Mouse (Mus musculus): ENCODE data around the gene Fmo5.
A peak's percentile ranks its signal among the peaks of the same experiment; 100 is the strongest.

The Fmo5 gene

DNA sequence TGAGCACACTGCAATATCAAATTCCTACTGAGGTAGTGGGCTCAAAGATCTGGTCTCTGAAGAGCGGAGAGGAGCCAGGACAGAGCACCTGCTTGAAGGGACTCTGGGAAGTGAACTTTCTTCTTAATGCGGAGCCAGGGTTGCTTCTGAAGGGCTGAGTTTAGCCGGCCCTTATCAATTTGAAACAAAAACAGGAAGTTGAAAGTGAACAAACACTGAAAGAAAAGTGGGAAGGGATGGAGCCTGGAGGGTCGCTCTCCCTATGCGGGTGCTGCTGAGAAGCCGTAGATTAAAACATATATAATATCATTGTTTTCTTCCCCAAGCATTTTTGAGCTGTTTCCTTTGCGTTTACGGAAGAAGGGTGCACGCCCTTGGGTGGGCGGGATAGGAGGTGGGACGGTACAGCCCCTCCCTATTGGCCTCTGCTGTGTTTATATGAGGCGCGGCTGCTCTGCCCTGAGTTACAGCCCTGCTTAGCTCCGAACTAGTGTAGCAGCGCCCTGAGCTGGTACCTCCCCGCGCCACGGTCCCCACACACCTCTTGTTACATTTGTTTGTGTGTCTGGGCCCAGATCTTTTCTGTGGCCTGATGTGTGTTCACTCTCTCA is at the start of gene Fmo5:
Gene Fmo5 (plus strand): TSS at position 414 of the 611 bp plus-strand sequence.
- peak; percentile 84 for DNase-seq

DNA sequence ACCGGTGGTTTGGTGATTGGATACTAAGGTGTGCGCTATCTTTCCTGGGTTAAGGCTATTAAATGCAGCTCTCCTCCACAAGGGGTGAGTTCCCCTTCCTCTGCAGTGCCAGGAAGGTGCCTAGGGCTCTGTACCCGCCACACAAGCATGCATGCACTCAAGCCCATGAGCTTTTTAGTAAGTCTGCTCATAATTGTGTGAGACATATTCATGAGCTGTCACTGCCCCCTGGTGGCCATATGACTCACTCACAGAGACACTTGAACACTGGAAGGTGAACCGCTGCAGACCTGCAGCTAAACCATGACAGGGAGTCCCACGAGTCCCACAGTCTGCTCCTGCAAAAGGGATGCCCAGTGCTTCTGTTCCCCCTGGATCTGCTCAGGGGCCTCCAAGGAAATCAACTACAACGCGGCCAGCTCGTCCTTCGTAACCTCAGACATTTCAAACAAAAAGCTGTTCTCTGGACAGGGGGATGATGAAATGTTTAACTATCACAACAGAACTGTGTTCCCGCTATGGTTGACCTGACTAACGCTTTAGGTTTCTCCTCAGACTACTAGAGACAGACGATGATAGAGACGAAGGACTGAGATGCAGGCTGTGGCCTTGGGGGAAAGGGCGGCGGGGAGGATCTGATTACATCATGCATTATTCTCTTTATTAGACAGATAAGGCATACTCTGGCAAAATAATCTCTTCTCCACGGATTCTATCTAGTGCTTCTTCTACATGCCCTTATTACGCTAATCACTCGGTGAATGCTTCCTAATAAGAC is 43.0 kb upstream of the Fmo5 start:
- DNase-seq, result peak; percentile 73

DNA sequence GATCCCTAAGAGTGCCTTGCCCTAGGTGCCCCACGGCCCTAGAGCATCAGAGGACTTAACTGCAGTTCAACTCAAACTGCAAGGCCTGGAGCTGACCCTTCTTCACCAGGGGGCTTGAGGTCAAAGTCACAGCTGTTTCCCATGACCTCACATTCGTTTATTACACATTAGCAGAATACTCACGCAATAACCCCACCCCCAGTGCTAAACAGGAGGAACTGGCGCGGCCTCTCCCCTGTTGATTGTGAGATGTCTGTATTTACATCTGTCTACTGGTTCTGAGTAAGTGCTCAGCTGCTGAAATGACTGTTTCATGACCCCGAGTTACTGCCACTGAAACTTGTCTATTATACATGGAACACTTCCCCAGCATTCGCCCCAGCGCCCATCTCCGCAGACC is 40.9 kb upstream of the Fmo5 start:
- DNase-seq, result no peak

DNA sequence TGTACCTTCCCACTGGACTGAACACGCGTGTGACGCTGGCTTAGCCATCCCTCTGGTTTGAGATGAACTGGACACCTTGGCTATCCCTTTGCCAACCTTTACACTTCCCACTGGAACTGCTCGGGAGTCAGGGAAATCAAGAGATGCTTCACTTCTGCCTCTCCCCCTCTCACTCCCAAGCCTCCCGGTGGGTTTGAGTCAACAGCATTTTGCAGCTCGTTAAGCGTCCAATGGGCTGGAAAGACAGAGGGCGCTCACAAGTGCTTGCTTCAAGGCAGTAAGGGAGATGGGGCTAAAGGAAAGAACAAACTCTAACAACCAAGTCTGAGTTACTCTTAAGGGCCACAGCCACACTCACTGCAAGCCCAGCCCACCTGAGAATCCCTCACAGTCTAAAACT is 37.9 kb upstream of the Fmo5 start:
- DNase-seq, result no peak

DNA sequence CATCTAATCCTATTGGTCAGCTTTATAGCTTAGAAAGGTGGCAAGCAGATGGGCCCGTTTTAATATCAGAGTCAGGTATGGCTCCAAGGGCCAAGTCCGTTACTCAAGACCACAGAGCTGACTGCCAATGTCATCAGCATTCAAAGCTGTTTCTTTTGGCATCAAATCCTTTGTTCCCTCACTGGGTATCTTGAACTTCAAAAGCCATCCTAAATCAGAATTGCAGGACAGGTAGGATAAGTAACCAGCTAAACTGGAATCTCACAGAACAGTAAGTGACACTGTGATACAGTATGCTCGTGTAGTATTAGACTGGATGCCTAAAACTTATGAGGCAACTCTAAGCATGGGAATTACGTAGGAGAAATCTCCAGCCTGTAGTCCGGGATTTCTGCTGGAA is 35.5 kb upstream of the Fmo5 start:
- no peak for DNase-seq

DNA sequence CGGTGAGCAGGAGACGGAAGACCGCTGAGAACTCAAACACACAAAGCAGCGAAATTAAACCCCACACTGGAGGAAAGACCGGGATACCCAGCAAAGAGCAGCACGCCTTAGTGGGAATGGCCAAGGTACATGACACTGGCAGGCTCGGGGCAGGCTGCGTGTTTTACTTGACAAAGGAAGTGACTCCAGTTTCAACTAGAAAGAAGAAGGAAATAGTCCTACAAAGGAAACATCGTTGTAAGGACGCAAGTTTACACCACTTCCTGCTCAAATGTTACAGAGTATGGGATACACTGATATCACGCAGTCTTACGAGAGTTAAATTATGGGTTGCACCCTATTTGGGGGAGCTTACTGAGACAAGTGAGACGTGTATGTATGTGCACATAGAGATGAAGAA is 34.5 kb upstream of the Fmo5 start:
- no peak for DNase-seq

DNA sequence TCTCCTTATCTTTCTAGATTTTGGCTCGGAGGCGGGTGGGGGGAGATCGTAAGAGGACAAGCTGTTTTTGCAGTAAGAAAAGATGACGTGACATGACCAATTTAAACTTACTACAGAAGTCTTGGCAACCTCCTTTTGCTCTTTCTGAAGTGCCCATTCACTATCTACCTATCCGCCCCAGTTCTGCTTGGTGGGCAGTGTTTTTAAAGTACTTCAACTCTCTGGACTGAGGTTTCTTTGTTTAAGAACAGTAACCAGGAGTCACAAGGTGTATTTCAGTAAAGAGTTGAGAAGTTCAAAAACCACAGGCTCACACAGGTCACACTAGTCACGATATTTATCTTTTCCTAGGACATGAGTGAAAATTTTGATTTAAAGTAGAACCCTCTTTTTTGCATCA is 33.5 kb upstream of the Fmo5 start:
- no peak for DNase-seq

DNA sequence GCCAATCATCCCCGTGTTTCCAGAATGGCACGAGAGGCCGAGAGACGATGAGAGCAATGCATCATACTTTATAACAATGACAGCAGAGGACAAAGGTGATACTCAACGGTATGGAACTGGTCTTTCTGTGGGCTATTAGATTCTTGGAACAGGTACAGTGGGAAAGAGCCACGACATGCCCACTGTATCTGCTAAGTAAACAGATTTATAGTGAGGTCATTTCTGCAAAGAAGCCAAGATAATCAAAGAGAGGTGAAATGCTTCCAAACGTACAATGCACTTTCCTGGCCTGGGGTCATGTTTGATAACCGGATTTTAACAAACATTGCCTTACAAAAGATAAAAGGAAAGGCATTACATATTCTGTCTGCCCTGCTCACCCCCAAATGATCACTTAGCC is 31.8 kb upstream of the Fmo5 start:
- no peak for DNase-seq

DNA sequence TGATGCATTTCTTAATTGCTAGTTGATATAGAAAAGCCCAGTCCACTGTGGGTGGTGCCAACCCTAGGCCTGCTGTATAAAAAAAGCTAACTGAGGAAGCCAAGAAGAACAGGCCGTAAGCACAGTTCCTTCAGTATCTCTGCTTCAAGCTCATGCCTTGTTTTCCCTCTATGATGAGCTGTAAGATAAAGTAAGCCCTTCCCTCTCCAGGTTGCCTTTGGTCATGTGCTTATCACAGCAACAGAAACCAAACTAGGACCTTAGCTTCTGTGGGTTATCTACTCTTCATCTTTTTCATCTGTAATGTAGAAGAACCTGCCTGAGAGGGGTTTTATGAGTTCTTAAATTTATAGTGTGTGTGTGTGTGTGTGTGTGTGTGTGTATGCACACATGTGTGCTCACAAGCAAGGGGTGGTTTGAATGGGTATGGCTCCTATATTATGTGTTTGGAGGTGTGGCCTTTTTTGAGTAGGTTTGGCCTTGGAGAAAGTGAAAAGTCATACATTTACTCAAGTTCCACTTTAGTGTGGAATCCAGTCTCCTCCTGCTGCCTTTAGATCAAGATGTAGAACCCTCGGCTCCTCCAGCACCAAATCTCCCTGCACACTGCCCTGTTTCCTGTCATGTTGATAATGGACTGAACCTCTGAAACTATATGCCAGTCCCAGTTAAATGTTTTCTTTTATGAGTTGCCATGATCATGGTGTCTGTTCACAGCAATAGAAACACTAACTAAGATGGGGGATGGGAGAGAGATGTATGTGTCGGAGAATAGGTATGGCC is 28.4 kb upstream of the Fmo5 start:
- no peak for DNase-seq

DNA sequence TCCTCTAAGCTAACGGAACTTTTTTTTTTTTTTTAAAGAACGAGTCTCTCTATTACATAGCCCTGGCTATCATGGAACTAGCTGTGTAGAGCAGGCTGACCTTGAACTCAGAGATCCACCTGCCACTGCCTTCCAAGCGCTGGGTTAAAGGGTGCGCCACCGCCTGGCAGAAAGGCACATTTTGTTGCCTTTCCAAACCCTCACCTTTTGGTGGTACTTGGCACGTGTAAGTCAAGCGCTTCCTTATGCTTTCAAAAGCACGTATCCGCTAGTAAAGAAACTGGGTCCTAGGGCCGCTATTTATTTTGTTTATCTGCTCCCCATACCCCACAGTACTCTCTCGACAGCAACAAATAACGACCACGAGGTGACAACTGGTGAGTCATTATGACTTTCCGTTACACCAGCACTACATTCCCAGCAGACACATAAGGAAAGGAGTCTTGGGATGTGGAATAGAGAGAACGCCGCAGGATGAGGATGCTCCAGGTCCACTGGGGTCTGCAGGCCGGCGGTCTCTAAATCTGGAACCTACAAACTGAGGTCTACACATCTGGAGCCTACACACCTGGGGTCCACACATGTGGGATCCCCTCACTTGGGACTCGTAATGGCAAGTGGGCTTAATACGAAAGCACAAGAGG is 19.3 kb upstream of the Fmo5 start:
- peak; percentile 80 for DNase-seq

DNA sequence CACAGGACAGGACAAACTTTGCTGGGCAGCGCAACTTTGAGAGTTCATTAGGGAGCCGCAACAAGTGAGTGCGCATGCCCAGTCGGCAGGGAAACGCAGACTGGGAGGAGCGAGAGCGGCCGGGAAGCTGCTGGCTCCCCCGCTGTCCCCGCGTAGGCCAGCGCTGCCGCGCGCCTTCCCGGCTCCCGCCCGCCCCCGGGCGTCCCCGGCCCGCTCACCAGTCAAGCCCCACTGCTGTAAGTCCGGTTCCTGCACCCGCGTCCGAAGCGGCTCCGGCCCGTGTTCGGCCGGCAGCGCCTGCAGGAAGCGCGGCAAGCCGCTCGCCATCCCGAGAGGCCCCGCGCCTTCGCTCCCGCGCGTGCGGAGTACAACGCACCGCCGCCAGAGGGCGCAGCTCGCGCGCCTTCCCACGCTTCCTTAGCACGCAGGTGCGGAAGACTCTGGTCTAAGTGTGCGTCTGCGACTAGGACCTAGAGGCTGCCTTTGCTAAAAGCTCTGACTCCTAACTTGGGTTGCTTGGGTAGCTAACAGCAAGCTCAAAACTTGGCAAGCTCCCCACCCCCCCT is 18.7 kb upstream of the Fmo5 start, which contains the start of gene Chd1l:
Gene Chd1l (minus strand): TSS at position 359 of the 566 bp plus-strand sequence.
- DNase-seq, result peak; percentile 95

DNA sequence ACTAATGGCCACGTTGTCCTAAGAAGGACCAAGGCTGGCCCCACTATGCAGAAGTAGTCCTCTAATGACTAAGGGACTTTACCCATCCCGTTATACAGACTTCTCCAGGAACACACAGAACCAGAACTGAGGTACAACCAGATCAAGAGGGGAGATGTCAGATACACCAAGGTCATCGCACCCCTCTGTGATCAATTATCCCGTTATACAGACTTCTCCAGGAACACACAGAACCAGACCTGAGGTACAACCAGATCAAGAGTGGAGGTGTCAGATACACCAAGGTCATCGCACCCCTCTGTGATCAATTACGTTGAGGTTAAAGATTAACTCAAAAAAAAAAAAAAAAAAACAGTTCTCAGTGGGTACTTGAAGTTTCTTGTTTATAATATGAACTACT is 17.6 kb upstream of the Fmo5 start:
- DNase-seq, result no peak

DNA sequence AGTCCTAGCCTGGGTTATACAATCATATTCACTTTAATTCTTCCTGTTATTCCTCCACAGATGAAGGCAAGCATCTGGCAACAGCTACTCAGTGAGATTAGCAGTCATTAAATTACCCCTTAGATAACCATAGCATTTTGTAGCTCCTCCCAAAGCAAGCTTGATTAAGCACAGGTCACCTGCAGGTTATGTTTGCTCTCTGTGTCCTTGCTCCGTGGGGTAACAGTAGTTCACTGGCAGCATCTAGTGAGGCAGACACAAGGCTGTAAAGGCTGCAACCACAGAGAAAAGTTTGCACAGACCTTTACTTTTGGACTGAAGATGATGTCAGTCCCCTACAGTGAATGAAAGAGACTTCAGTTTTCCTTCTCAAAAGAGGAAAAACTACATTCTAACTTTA is 13.4 kb upstream of the Fmo5 start:
- DNase-seq, result no peak

DNA sequence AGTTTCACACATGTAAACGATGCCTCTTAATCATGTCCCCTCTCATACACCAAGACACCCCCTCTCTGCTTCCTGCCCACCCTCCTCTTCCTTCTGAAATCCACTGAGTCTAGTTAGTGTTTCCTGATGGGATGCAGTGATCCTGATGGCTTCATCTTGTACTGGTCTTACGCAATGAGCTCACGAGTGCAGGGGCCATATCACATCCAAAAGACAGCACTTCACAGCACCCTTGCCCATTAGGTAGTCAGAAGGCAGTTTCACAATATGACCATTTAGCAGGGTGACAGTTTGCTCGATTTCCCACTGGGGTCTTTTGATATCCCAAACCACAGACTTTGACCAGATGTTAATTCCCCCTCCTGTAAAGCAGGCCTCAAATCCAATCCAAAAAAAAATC is 12.7 kb upstream of the Fmo5 start:
- DNase-seq, result no peak

DNA sequence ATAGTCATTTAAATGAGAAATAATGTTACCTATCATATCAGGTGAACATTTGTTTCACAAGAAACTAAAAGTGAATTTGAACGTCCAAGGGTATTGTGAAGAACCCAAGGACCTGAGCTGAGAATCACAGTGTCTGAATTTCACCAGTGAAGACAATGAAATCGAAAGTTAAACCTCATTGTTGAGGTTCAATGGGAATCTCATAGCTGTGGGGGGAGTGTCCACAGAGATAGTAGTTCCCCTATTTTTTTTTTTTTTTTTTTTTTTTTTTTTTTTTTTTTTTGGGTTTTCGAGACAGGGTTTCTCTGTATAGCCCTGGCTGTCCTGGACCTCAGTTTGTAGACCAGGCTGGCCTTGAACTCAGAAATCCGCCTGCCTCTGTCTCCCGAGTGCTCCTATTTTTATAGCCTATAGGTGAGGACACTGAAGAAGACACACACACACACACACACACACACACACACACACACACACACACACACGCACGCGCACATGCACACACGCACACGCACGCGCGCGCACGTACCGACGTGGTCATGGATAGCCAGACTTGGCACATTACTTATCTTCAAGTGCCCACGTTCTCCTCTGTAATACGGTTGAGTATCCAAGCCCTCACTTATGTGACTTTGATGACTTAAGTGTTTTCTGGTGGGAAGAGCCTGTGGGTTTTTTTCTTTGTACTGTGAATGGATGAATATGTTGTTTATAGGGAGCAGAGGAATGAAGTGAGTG is 11.3 kb upstream of the Fmo5 start:
- no peak for DNase-seq

DNA sequence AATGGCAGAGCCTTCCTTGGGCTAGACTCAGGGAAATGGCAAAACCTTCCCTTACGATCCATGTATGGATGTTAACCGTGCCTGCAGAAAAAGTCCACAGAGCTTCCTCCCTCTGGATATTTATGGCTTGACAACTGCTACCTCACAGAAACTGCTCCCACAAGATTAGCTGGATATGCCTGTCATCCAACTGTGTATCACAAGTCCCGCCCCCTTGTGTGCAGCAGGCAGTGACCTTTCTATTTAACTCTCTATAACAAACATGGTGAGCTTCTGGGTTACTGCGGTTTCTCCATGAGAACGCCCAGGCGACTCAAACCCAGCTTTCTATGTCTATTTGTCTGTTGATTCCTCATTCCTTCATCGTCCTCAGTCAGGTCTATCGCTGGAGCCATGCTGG is 10.7 kb upstream of the Fmo5 start:
- DNase-seq, result no peak

DNA sequence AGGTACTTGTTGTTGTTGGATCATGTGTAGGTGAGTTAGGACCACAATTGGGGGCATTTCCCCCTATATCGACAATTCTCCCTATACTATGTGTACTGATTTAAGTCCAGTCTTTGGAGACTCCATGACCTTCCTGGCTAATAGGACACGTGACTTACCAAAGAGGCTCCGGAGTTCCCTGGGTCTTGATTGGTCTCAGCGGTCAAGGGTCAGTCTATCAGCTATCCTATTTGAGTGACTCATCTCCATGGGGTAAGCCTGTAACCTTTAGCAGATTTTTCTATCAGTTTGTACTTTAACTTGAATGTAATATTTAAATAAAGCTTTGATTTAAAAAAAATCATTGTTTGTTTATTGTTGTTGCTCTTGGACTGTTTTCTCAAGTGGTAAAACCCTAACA is 7.9 kb upstream of the Fmo5 start:
- DNase-seq, result no peak

DNA sequence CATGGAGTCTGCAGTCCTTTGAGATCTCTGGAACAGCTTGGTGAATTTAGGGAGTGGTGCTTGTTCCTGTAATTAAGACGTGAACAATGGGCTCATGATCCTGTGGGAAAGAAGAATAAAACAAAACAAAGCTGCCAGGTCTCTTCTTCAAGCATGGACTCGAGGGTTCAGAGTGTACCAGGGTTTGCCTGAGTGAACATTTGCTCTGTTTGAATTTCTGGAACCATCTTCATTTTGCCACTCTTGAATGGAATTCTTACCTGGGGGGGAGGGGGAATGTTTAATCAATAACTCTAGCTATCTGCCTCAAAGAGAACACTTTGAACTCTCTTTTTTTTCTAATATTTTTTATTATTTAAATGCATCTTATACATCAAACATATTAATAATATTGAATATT is 4.0 kb upstream of the Fmo5 start:
- no peak for DNase-seq

DNA sequence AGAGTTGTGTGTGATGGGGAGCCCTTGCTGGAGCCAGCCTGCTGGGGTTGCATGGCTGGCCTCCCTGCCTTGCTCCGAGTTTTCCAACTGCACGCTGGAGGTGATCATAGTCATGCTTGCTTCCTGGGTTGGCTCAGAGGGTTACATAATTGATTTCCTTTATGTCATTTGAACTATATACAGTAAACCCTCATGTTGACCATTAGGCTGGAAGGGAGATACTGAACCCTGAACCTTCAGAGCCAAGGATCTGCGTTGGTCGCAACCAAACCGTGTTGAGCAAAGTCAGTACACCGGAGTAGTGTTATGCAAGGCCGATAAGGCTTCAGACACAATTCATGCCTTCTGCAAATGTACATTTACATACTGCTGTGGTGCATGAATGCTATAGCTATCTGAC is 711 bp upstream of the Fmo5 start:
- no peak for DNase-seq

DNA sequence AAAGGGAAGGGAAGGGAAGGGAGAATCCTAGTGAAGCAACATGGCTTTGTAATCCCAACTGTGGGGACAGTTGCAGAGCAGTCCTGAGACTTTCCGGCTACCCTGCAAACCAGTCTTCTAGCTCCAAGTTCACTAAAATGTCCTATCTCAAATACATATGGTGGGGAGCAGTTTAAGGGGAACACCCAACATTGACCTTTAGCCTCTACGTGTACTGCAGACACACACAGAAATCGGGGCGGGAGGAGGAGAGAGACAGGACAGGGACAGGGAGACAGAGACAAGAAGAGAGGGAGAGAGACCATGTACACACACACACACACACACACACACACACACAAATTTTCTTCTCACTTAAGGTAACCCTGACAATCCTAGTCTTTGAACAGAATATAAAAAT is 1.3 kb downstream of the Fmo5 start:
- DNase-seq, result no peak

DNA sequence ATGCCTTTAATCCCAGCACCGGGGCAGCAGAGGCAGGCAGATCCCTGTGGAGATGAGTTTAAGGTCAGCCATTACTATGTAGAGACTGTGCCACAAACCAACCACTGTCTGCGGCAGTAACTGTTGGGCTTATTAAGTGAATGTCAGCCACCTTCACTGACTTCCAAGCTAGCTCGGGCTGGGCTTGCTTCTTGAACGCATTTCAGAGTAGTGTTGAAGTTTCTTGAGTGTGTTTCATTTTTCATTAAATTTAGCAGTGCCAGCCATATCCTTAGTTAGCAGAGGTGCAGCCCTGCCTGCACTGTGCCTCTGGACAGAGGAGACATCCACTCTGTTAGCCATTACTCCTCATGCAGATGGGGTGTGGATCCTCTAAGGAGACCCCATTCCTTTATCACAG is 2.1 kb downstream of the Fmo5 start:
- DNase-seq, result no peak

DNA sequence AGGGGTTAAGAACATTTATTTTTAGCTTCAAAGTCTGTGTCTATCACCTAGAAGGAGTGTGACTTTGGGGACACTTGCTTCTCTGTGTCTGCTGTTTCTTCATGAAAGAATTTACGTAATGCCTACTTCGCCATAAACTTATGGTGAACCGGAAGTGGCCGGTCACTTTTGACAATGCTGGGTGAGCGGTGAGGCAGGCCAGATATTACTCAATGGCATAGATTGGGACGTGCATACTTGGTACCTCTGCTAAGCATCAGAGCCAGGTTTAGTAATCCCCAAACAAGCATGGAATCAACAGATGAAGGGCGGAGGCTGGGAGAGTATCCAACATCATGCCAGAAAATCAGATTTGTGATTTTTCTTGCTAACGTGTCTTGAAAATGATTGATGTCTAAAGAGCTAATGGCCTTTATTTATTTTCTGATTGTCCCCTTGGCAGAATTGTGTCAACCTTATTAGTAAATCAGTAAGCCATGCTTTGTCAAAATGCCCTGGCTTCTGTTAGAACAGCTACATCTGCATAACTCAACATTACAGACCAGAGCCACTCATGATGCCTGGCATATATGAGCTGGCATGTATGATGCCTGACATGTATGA is 2.8 kb downstream of the Fmo5 start:
- DNase-seq, result no peak
